Mouse (Mus musculus) WW6 (cell line): Measurements from ENCODE around the gene Ermard.

Experiments used
- DNase-seq: peaks from one replicate; pipeline ENCODE4 v3.0.0-alpha.2; 2013; ENCODE audit warnings: low read depth, low spot score

The Ermard gene

DNA sequence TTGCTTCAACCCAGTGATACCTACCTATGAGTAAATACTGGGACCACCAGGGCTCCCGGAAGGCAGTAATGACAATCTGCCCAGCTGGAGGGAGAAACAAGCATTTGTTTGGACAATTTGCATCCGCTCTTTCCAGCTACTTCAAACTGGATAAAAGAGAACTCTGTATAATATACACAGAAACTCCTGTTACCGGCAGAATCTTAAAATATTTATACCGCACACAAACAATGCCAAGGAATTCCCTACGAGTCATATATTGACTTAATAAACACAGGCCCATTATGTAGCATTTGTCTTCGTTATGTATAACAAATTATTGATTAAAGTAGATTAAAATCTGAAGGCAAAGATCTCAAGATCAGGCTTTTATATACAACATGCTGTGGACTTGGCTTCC, 79.6 kb downstream of the Ermard start:
- DNase-seq = no peak

DNA sequence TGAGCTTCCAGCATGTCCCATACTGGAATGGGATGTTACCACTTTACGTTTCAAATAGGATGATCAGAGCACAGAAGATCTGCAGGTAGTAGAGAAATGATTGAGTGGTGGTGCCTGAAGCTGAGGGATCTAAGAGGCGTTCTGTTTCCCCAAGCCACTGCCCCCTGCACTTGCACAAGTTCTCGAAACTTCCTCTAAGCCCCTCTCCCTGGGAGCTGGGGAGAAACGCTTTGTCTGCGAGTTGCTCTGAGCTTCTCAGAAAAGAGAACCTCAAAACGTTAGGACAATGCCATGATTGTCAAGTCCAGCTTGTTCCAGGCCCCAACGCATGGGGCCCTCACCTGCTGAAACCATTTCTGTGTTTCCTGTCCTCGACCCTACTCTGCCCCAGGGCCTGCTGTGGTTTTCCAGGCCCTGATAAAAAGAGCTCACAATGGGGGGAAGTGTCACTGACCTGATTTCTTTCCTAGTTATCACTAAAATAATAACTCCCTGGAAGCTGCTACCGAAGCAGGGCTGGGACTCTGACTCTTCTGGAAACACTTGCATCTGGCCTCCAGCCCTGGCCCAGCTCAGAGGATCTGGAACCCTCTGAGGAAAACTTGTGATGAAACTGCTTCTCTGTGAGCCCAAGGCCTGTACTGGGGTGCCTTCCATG, 88.8 kb downstream of the Ermard start:
- DNase-seq = no peak

DNA sequence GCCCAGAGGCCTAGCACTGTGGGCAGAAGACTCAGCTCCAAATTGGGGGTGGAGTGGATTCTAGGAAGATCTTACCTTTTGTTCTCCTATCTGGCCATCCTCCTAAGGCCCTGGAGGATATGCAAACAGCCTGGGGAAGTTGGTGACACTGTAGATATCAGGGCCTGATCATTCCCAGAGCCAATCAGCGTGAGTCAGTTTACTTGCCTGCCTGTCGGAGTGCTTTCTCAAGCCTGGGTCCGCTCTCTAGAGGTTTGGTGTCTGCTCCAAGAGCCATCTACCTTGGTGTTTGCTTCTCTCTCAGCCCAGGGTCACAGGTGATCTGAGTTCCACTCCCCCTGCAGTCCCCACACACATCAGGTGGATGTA, 89.3 kb downstream of the Ermard start:
- no peak for DNase-seq

GRCm38 (mm10) chr17:15134905-15135669, 94.1 kb downstream of the Ermard start:
- DNase-seq = no peak

DNA sequence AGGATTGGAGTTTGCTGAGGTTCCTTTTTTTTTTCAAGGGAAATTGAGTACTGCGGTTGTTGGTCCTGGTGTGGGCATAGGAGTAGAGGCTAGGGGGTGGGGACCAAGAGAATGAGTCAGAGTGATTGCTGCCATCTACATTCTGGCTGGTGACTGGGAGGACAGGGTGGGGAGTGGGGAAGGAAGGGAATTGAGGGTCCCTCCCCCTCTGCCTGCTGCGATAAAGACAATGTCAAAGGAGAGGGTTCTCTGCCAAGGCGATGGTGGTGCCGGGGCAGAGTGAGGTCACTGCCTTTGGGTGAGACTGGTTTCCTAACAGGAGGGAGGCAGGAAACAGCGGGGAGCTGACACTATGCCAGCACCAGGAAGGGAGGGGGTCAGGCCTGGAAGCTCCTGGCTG, 96.4 kb downstream of the Ermard start:
- DNase-seq = no peak
